Mouse (Mus musculus): ENCODE data around the gene Osm. TPM values are rescaled to one million over a fixed set of nuclear protein-coding genes. Genes with fewer than 3 reads are reported as not detected.

The Osm gene
- polyA plus RNA-seq, 1 experiment from 2014 or later, result 0.33 TPM

DNA sequence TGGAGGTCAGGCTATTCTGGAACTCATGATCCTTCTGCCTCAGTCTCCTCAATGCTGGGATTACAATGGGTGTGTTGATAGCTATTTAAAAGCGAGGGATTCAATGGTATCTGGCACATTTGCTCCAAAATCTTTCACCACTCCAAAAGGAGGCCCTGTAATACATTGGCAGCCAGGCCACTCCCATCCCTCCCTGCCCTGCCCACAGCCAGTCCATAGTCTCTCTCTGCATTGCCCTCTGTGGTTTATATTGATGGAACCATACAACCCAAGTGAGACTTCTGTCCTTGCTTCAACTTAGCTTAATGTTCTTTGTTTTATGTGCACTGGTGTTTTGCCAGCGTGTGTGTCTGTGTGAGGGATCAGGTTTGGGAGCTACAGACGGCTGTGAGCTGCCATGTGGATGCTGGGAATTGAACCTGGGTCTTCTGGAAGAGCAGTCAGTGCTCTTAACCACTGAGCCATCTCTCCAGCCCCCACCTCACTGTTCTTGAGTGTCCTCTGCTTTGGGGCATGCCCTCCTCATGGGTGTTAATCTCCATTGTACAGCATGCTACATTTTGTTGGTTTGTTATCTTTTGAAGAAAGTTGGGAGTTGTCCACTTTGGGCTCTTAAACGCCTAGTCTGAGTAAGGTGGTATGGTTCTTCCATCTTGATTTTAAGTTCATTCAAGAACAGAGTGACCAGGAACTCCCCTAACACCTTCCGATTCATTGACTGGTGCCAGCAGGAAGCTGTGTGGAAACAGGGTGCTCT lies 9.5 kb upstream of the Osm start:
- H3K9ac ChIP-seq (ENCODE audit: low read depth, low read length), result peak overlapping the region; percentile 37; the same call in 1 of the 2 replicates

DNA sequence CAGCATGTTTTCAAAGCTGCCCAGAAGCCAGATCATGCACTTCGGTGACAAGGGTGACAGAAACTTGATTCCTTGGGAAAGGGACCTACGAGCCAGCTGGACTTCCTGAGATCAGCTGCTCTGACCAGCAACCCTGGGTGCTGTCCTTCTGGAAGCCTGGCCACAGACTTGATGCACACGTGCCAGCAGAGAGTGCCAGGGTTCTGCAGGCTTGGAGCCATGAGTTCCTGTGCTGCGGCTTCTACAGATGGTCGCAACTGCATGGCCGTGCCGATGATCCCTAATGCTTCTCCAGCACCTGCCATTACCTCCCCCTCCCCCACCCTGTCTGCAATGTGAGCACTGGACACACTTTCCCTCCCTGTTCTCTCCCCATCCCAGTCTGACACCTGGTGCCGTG lies 7.8 kb upstream of the Osm start:
- WGBS, result 56% methylated on average over 8 of the region's 8 CpGs
- Histone ChIP-seq H3K4me2 (no peak overlapping the region), H3K36me3 (ENCODE audit: control insufficient read depth, insufficient read depth, low read length) (no peaks in the 10 kb centered on the region), H3K27me3 (replicated peaks; ENCODE audit: control insufficient read depth, insufficient read depth, low read length) (no peaks in the 10 kb centered on the region), H3K4me1 (replicated peaks; ENCODE audit: control insufficient read depth, insufficient read depth, low read length) (peaks cover 18% of the 10 kb centered on the region), H3K9ac (ENCODE audit: low read depth, low read length) (no peak overlapping the region), H3K9me3 (ENCODE audit: control insufficient read depth, low read length) (no peaks in the 10 kb centered on the region), H3K4me3 (ENCODE audit: low read depth, low read length) (no peak overlapping the region), H3K27ac (ENCODE audit: low read depth, low read length) (no peak overlapping the region)
- DNase-seq (ENCODE audit: low spot score) (no peak), ATAC-seq (replicated peaks; ENCODE audit: low FRiP score) (no peak)

More for the DNA sequence above, 9.5 kb upstream of the Osm start:
- peak overlapping the region; percentile 57 for H3K4me2 ChIP-seq
- no peaks in the 10 kb centered on the region for H3K9me3 ChIP-seq (ENCODE audit: control insufficient read depth, low read length)
- ATAC-seq (replicated peaks; ENCODE audit: low FRiP score), result peak; percentile 53
- H3K4me3 ChIP-seq (ENCODE audit: low read depth, low read length), result 0 out of 2 replicates have a peak overlapping the region, but pooled peaks have one; percentile 11
- no peaks in the 10 kb centered on the region for H3K36me3 ChIP-seq (ENCODE audit: control insufficient read depth, insufficient read depth, low read length)
- peaks cover 22% of the 10 kb centered on the region for H3K4me1 ChIP-seq (replicated peaks; ENCODE audit: control insufficient read depth, insufficient read depth, low read length)
- 75% methylated on average over 5 of the region's 5 CpGs for WGBS
- DNase-seq (ENCODE audit: low spot score), result no peak
- no peaks in the 10 kb centered on the region for H3K27me3 ChIP-seq (replicated peaks; ENCODE audit: control insufficient read depth, insufficient read depth, low read length)
- peak overlapping the region; percentile 55 for H3K27ac ChIP-seq (ENCODE audit: low read depth, low read length)

GRCm38 (mm10) chr11:4229841-4230240 lies 6.4 kb upstream of the Osm start:
- H3K4me2 ChIP-seq, result no peak overlapping the region
- no peak overlapping the region for H3K4me3 ChIP-seq (ENCODE audit: low read depth, low read length)
- no peak overlapping the region for H3K9ac ChIP-seq (ENCODE audit: low read depth, low read length)
- no peak overlapping the region for H3K27ac ChIP-seq (ENCODE audit: low read depth, low read length)
- DNase-seq (ENCODE audit: low spot score), result no peak
- no peaks in the 10 kb centered on the region for H3K36me3 ChIP-seq (ENCODE audit: control insufficient read depth, insufficient read depth, low read length)
- no peaks in the 10 kb centered on the region for H3K9me3 ChIP-seq (ENCODE audit: control insufficient read depth, low read length)
- H3K27me3 ChIP-seq (replicated peaks; ENCODE audit: control insufficient read depth, insufficient read depth, low read length), result no peaks in the 10 kb centered on the region
- ATAC-seq (replicated peaks; ENCODE audit: low FRiP score), result no peak
- WGBS, result 60% methylated on average over 4 of the region's 4 CpGs
- peaks cover 15% of the 10 kb centered on the region for H3K4me1 ChIP-seq (replicated peaks; ENCODE audit: control insufficient read depth, insufficient read depth, low read length)

- DNase-seq (ENCODE audit: low spot score) (no peak), ATAC-seq (replicated peaks; ENCODE audit: low FRiP score) (no peak)
- Histone ChIP-seq H3K27me3 (replicated peaks; ENCODE audit: control insufficient read depth, insufficient read depth, low read length) (no peaks in the 10 kb centered on the region), H3K9ac (ENCODE audit: low read depth, low read length) (no peak overlapping the region), H3K4me2 (no peak overlapping the region), H3K36me3 (ENCODE audit: control insufficient read depth, insufficient read depth, low read length) (no peaks in the 10 kb centered on the region), H3K4me1 (replicated peaks; ENCODE audit: control insufficient read depth, insufficient read depth, low read length) (peaks cover 21% of the 10 kb centered on the region), H3K9me3 (ENCODE audit: control insufficient read depth, low read length) (no peaks in the 10 kb centered on the region), H3K4me3 (ENCODE audit: low read depth, low read length) (no peak overlapping the region), H3K27ac (ENCODE audit: low read depth, low read length) (no peak overlapping the region)
- WGBS, result 91% methylated on average over 2 of the region's 2 CpGs
These were observed 4.8 kb upstream of the Osm start for GRCm38 (mm10) chr11:4231435-4231834.

DNA sequence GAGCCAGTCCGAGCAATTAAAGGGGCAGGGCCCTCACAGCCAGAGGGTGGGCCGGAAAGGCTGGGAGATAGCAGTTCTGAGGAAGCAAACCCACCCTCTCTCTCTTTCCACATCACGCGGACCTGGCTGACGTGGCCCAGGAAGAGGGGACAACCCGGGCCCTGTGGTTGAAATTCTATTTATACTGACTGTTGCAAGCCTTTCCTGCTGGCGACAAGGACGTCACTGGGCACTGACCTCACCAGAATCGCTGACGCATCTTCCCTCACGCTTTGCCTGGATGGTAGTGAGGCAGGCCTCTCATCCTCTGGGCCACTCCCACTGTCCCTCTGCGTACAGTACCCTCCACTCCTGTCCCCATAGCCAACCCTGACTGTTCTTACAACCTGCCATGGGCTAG lies 3.6 kb upstream of the Osm start:
- no peaks in the 10 kb centered on the region for H3K27me3 ChIP-seq (replicated peaks; ENCODE audit: control insufficient read depth, insufficient read depth, low read length)
- WGBS, result 48% methylated on average over 12 of the region's 12 CpGs
- no peaks in the 10 kb centered on the region for H3K36me3 ChIP-seq (ENCODE audit: control insufficient read depth, insufficient read depth, low read length)
- H3K9me3 ChIP-seq (ENCODE audit: control insufficient read depth, low read length), result no peaks in the 10 kb centered on the region
- no peak overlapping the region for H3K27ac ChIP-seq (ENCODE audit: low read depth, low read length)
- H3K4me1 ChIP-seq (replicated peaks; ENCODE audit: control insufficient read depth, insufficient read depth, low read length), result peaks cover 19% of the 10 kb centered on the region; the same call in 1 of the 2 replicates
- H3K4me2 ChIP-seq, result no peak overlapping the region
- DNase-seq (ENCODE audit: low spot score), result no peak
- H3K4me3 ChIP-seq (ENCODE audit: low read depth, low read length), result no peak overlapping the region
- no peak for ATAC-seq (replicated peaks; ENCODE audit: low FRiP score)
- no peak overlapping the region for H3K9ac ChIP-seq (ENCODE audit: low read depth, low read length)

DNA sequence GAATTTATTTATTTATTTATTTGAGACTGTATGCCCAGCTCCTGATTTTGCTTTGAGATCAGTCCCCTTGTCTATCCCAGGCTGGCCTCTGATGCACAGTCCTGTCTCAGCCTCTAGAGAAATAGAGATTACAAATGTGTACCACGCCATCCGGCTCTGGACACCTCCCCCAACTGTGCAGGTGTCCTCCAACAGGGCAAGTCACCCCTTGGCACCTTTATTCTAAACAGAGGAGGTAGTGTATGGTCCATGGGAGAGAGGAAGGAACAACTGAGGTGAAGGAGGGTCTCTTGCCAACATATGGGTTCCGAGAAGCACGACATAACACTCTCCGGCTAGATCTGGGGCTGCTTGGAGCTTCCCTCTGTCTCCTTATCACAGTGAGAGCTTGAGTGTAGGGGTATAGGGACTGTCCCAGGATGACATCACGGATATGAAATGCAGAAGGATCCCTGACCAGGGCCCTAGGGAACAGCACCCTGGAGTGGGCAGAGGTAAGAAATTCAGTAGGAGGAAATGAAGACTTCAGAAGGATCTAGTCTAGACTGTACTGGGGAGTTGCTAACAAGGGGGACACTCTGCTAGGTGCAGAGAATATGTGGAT lies 1.1 kb upstream of the Osm start:
- H3K36me3 ChIP-seq (ENCODE audit: control insufficient read depth, insufficient read depth, low read length), result no peaks in the 10 kb centered on the region
- DNase-seq (ENCODE audit: low spot score), result no peak
- H3K9ac ChIP-seq (ENCODE audit: low read depth, low read length), result no peak overlapping the region; the same call in 1 of the 2 replicates
- ATAC-seq (replicated peaks; ENCODE audit: low FRiP score), result peak; percentile 24
- H3K4me3 ChIP-seq (ENCODE audit: low read depth, low read length), result no peak overlapping the region
- H3K9me3 ChIP-seq (ENCODE audit: control insufficient read depth, low read length), result no peaks in the 10 kb centered on the region
- no peaks in the 10 kb centered on the region for H3K27me3 ChIP-seq (replicated peaks; ENCODE audit: control insufficient read depth, insufficient read depth, low read length)
- H3K4me1 ChIP-seq (replicated peaks; ENCODE audit: control insufficient read depth, insufficient read depth, low read length), result peaks cover 19% of the 10 kb centered on the region; the same call in 1 of the 2 replicates
- WGBS, result 79% methylated on average over 6 of the region's 6 CpGs
- H3K4me2 ChIP-seq, result peak overlapping the region; percentile 41
- H3K27ac ChIP-seq (ENCODE audit: low read depth, low read length), result 0 out of 2 replicates have a peak overlapping the region, but pooled peaks have one; percentile 1

DNA sequence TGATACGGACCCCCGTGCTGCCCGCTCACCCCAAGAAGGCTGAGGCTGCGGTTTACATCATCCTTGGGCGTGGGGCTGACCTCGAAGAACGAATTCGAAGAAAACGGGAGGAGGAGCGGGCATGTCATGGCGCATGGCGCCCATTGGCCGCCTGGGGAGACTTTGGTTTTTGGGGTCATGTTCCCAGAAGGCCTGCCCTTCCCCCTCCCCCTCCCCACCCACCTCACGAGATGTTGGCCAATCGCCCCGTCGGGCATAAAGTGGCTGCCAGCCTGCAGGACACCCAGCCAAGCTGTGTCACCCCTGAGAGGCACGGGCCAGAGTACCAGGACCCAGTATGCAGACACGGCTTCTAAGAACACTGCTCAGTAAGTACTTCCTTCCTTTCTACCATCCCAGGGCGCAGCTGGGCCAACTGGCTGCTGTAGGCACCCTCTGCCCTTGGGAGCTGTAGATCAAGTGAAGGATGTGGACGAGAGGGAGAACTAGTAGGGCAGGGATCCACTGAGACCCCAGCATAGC lies 387 bp downstream of the Osm start:
- no peaks in the 10 kb centered on the region for H3K36me3 ChIP-seq (ENCODE audit: control insufficient read depth, insufficient read depth, low read length)
- no peak overlapping the region for H3K9ac ChIP-seq (ENCODE audit: low read depth, low read length)
- no peak overlapping the region for H3K4me2 ChIP-seq
- no peaks in the 10 kb centered on the region for H3K27me3 ChIP-seq (replicated peaks; ENCODE audit: control insufficient read depth, insufficient read depth, low read length)
- peaks cover 19% of the 10 kb centered on the region; the same call in 1 of the 2 replicates for H3K4me1 ChIP-seq (replicated peaks; ENCODE audit: control insufficient read depth, insufficient read depth, low read length)
- no peak overlapping the region for H3K27ac ChIP-seq (ENCODE audit: low read depth, low read length)
- WGBS, result 85% methylated on average over 21 of the region's 21 CpGs
- ATAC-seq (replicated peaks; ENCODE audit: low FRiP score) (no peak), DNase-seq (ENCODE audit: low spot score) (no peak)
- no peaks in the 10 kb centered on the region for H3K9me3 ChIP-seq (ENCODE audit: control insufficient read depth, low read length)
- no peak overlapping the region for H3K4me3 ChIP-seq (ENCODE audit: low read depth, low read length)

GRCm38 (mm10) chr11:4237389-4237912 lies 1.2 kb downstream of the Osm start:
- Histone ChIP-seq H3K4me3 (ENCODE audit: low read depth, low read length) (no peak overlapping the region), H3K4me2 (peak overlapping the region; percentile 25; the same call in 1 of the 2 replicates), H3K27me3 (replicated peaks; ENCODE audit: control insufficient read depth, insufficient read depth, low read length) (no peaks in the 10 kb centered on the region), H3K36me3 (ENCODE audit: control insufficient read depth, insufficient read depth, low read length) (no peaks in the 10 kb centered on the region), H3K27ac (ENCODE audit: low read depth, low read length) (no peak overlapping the region), H3K4me1 (replicated peaks; ENCODE audit: control insufficient read depth, insufficient read depth, low read length) (peaks cover 18% of the 10 kb centered on the region; the same call in 1 of the 2 replicates), H3K9me3 (ENCODE audit: control insufficient read depth, low read length) (no peaks in the 10 kb centered on the region), H3K9ac (ENCODE audit: low read depth, low read length) (no peak overlapping the region)
- ATAC-seq (replicated peaks; ENCODE audit: low FRiP score) (no peak), DNase-seq (ENCODE audit: low spot score) (no peak)
- 66% methylated on average over 18 of the region's 18 CpGs for WGBS
